Mouse (Mus musculus): ENCODE results near the gene Hypk. TPM values are rescaled to one million over a fixed set of nuclear protein-coding genes. Genes with fewer than 3 reads are reported as not detected.
"Not testable (repeated sequence)": the region's sequence is repeated elsewhere in the genome, so short reads cannot be mapped to it uniquely, and the experiment has no call there.

Gene Hypk
- total RNA-seq, 2 experiments from 2014 or later: 24.0 to 26.6 TPM

- DNase-seq (ENCODE audit: extremely low spot score in 1 of 2, low spot score in 1 of 2): no peak
Measured at GRCm38 (mm10) chr2:121447006-121447405, 6.1 kb upstream of the Hypk start.

- peak in 1 of 2 experiments; percentile 38 for DNase-seq (ENCODE audit: extremely low spot score in 1 of 2, low spot score in 1 of 2)
Measured at GRCm38 (mm10) chr2:121448136-121448535, 5.0 kb upstream of the Hypk start.

- DNase-seq (ENCODE audit: extremely low spot score in 1 of 2, low spot score in 1 of 2): peak; percentile 93 to 97
Measured at GRCm38 (mm10) chr2:121448739-121449535, 4.2 kb upstream of the Hypk start, which contains the start of gene Serf2. TSS of gene Serf2 (plus strand) at chr2:121449195.

- peak in 1 of 2 experiments; percentile 30 for DNase-seq (ENCODE audit: extremely low spot score in 1 of 2, low spot score in 1 of 2)
Measured at GRCm38 (mm10) chr2:121449545-121450011, 3.5 kb upstream of the Hypk start.

GRCm38 (mm10) chr2:121450093-121450492 lies 3.0 kb upstream of the Hypk start:
- DNase-seq (ENCODE audit: extremely low spot score in 1 of 2, low spot score in 1 of 2): no peak

GRCm38 (mm10) chr2:121452361-121452760 lies 729 bp upstream of the Hypk start:
- DNase-seq (ENCODE audit: extremely low spot score in 1 of 2, low spot score in 1 of 2): no peak

- no peak for DNase-seq (ENCODE audit: extremely low spot score in 1 of 2, low spot score in 1 of 2)
Measured at GRCm38 (mm10) chr2:121453917-121454316, 827 bp downstream of the Hypk start.

- DNase-seq (ENCODE audit: extremely low spot score in 1 of 2, low spot score in 1 of 2): no peak
Measured at GRCm38 (mm10) chr2:121455534-121455933, 2.4 kb downstream of the Hypk start.

- DNase-seq (ENCODE audit: extremely low spot score in 1 of 2, low spot score in 1 of 2): peak; percentile 65 to 68
Measured at GRCm38 (mm10) chr2:121456692-121457642, 3.9 kb downstream of the Hypk start, which contains the start of gene Serinc4. TSS of gene Serinc4 (minus strand) at chr2:121456781.

GRCm38 (mm10) chr2:121460071-121460470 lies 7.0 kb downstream of the Hypk start:
- DNase-seq (ENCODE audit: extremely low spot score in 1 of 2, low spot score in 1 of 2): no peak

GRCm38 (mm10) chr2:121468982-121469381 lies 15.9 kb downstream of the Hypk start:
- not testable (repeated sequence) for DNase-seq (ENCODE audit: extremely low spot score in 1 of 2, low spot score in 1 of 2)

GRCm38 (mm10) chr2:121472783-121473182 lies 19.7 kb downstream of the Hypk start:
- not testable (repeated sequence) for DNase-seq (ENCODE audit: extremely low spot score in 1 of 2, low spot score in 1 of 2)

- DNase-seq (ENCODE audit: extremely low spot score in 1 of 2, low spot score in 1 of 2): peak; percentile 56 to 67
Measured at GRCm38 (mm10) chr2:121473301-121474179, 20.4 kb downstream of the Hypk start, which contains the start of gene Mfap1b. TSS of gene Mfap1b (minus strand) at chr2:121474067.

- peak in 1 of 2 experiments; percentile 16 for DNase-seq (ENCODE audit: extremely low spot score in 1 of 2, low spot score in 1 of 2)
Measured at GRCm38 (mm10) chr2:121474180-121474535, 21.1 kb downstream of the Hypk start.

GRCm38 (mm10) chr2:121475306-121475705 lies 22.2 kb downstream of the Hypk start:
- not testable (repeated sequence) for DNase-seq (ENCODE audit: extremely low spot score in 1 of 2, low spot score in 1 of 2)

- no peak for DNase-seq (ENCODE audit: extremely low spot score in 1 of 2, low spot score in 1 of 2)
Measured at GRCm38 (mm10) chr2:121477491-121478266, 24.6 kb downstream of the Hypk start.

- no peak for DNase-seq (ENCODE audit: extremely low spot score in 1 of 2, low spot score in 1 of 2)
Measured at GRCm38 (mm10) chr2:121480498-121480897, 27.4 kb downstream of the Hypk start.

GRCm38 (mm10) chr2:121480916-121481315 lies 27.8 kb downstream of the Hypk start:
- DNase-seq (ENCODE audit: extremely low spot score in 1 of 2, low spot score in 1 of 2): not testable (repeated sequence)

- no peak for DNase-seq (ENCODE audit: extremely low spot score in 1 of 2, low spot score in 1 of 2)
Measured at GRCm38 (mm10) chr2:121483576-121483975, 30.5 kb downstream of the Hypk start.
